Mouse (Mus musculus) G1E (cell line): ENCODE results near the gene Fam171a2.

Experiments used
- CTCF ChIP-seq: IDR thresholded peaks from 2 replicates; pipeline ENCODE4 v1.5.1; 2012; ENCODE audit warnings: low read depth, low read length, inconsistent platforms, mixed read lengths
- POLR2AphosphoS5 ChIP-seq: IDR thresholded peaks from 2 replicates; pipeline ENCODE4 v1.6.1; 2012; ENCODE audit warnings: low read depth, low read length, inconsistent platforms; ENCODE audit not compliant: insufficient replicate concordance

GRCm38 (mm10) chr11:102435754-102436470, 11.6 kb downstream of the Fam171a2 start:
- TF ChIP-seq CTCF (no peak), POLR2AphosphoS5 (no peak)
